Mouse (Mus musculus) adrenal gland, adult 18-20 months (tissue): ENCODE measurements at regions not wholly inside any gene's neighbourhood (a gene's known extent, or its start where the extent isn't known, plus 50 kb on each side); places are given as distances from the start of the nearest gene placed in this dataset.
"Not testable (repeated sequence)": the region's sequence is repeated elsewhere in the genome, so short reads cannot be mapped to it uniquely, and the experiment has no call there.

Experiments
- DNase-seq, 2 experiments: peaks; one replicate each; pipeline ENCODE4 v3.0.0; 2021 to 2022; ENCODE audit warnings: low spot score in 2 of 2

DNA sequence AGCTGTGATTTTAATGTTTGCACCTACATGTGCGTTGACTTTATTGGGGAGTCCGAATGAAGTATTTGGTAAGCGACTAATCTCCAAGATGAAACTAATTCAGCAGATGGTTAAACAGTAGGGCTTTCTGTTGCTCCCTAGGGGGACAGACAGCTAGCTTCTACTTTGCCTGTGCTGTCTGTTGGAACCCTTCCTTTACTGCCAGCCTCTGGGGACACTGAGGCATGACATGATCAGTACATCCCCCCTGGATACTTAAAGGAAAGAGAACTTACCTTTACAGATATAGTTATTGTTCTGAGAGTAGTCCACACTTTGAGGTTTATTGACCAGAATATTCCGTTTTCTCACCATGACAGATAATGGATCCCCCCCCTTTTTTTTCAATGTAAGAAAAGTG is 289.8 kb upstream of the Ift57 start:
- no peak for DNase-seq

DNA sequence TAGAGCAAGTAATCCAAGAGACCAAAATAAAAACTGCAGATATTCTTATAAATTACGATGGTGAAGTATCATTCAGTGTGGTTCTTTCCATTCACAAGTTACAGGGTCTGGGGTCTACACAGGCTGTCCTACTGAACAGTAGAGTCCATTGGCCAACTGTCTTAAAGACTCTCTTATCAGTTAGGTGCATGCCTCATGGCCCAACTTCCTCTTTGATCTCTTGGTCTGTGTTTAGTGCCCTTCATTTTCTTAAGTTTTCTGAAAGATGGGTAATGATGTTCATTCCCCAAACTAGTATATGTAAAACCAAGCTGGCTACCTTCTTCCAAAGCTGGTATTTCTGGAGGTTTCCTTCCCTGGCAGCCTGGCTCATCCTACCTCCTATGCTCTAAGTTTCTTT is 268.7 kb upstream of the Ift57 start:
- no peak for DNase-seq

DNA sequence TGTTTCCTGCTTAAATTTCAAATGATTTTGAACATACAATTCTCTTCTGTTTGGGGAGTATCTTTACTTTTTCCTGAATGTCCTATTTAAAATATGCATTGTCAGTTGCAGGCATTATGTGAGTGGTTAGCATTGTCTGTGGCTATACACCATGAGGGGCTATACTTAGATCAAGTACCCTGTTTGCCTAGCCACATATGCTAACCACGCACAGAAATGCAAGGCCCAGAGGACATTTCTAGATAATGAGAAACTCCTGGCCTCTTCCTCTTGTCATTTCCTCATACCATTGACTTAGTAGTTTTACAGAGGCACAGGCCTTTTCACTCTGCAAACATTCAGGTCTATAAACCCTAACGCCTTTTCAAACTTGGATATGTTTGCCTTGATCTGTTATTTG is 267.1 kb upstream of the Ift57 start:
- DNase-seq, result no peak

DNA sequence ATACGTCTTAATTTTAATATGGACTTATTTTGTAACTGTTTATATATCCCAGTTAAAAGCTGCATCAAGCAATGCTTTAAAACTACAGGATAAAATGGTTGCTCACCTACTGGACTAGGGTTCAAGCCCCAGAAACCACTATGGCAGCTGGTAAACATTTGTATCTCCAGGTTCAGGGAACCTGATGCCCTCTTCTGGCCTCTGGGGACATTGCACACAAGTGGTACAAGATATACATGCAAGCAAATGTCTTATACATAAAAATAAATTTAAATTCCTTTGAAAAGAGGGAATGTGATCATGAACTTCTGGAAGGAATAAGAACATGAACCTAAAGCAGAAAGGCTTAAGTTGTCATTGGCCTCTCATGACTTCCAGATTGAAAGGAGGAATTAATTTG is 257.8 kb upstream of the Ift57 start:
- no peak for DNase-seq

DNA sequence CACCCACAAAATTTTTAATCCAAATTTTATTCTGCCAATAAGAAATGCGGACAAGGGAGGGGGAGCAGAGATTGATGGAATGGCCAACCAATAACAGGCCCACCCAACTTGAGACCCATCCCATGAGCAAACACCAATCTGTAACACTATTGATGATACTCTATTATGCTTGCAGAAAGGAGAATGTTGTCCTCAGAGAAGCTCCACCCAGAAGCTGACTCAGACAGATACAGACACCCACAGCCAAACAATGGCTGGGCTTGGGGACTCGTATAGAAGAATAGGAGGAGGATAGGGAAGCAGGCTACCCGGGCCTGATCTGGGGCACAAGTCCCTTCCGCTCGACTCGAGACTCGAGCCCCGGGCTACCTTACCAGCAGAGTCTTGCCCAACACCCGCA is 251.7 kb upstream of the Ift57 start:
- DNase-seq, result not testable (repeated sequence)

DNA sequence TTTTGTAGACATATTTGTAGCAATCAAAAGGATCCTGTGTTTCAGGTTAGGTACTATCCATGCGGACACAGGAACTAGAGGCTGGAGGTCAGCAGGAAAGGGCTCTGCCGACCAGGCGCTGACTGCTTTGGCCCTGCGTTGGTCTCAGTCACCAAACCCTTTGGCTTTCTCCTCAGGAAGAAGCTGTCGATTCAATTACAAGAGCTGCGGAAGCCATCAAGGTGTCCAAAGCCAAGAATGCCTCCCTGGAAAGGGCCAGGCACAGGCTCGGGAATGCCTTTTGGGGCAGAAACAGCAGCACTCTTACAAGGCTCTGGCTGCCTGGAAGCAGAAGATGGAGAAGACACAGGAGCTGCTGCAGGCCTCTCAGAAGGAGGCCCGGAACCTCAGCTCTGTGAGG is 205.2 kb upstream of the Ift57 start:
- no peak for DNase-seq

DNA sequence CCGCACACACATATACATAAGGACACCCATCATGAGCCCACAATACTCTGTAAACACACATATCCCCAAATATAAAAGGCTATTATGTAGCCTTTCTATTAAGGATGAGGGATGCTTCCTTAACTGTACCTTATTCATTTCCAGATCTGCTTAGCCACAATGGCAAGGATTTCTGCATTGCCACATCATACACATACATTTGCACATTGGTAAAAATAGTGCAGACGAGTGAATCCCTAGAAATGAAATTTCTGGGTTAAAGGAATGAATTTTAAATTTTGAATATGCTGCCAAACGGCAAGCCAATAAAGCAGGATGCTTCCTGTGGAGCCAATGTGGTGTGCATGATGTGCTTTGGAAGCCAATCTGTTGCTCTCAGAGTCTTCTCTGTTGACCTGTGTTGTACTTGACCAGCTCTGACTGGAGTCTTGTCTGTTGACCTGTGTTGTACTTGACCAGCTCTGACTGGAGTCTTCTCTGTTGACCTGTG is 201.5 kb upstream of the Ift57 start:
- no peak for DNase-seq

DNA sequence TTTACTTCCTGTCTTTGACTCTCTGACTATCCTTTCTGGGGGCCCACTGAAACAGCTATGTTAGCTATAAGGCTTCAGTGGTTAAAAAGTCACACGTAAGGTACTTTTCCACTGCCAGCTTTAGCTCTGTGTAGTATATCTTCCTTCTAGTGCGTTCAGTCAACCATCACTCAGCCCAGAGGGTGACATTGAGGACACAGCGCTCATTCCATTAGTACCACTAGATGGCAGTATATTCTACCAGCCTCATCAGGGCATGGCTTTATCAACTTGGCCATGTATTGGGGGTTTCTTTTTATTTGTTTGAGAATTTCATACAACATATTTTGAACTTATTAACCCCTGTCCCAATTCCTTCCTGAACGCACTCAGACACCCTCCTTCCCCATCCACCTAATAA is 198.2 kb upstream of the Ift57 start:
- no peak for DNase-seq

DNA sequence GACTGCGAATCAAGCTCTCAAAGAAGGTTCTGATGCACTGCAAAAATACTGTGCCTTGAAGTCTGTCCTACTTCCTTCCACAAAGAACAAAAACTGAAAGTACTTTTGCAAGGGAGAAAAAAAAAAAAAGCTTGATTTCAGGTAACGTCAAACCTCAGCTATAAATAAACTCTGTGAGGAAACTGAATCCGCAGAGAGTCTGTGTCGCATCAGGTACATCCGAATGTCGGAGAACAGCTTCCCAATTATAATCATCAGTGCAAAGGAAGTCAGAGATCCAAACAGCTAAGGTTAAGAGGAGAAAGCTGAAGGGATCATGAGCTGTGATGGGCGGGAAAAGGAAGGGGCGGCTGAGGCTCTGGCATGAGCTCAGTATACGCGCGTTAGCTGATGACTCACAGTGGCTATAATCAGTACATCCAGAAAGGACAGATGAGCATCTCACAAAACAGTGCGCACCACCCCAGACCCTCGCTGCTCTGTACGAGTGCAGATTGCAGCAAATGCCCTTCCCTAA is 195.1 kb upstream of the Ift57 start:
- DNase-seq, result no peak

DNA sequence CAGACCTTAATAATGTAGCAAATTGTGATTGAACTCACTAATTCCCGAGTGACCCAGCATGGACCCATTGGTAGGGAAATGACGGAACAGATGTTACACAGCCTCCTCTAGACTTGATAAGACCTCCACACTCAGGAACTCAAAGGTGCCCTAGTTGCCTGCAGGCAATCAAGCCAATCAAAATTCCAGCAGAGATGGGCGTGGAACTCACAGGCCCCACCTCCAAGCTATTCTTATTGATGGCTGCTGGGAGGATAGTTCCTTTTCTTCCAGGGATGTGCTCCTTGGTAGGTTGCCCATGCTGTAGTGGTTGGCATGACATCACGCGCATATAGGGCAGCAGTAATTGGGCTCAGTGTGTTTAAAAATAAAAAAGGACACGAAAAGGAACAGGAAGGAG is 194.4 kb upstream of the Ift57 start:
- DNase-seq, result no peak

DNA sequence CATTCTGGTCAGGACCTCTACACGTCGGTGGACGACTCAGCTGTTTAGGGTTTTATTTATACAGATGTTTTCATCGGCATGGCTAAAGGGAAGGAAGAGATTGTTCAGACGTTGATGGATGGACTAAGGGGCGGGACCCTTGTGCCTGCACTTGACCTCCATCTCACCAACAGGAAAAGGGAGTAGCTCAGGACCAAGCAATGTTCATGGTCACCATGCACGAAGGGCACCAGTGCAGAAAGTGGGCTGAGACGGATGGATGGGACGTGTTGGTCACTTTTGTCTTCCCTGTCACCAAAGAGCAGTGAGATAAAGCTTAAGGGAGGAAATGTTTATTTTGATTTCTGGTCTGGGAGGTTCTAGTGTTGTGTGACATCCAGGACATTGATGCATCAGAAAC is 193.8 kb upstream of the Ift57 start:
- no peak for DNase-seq

DNA sequence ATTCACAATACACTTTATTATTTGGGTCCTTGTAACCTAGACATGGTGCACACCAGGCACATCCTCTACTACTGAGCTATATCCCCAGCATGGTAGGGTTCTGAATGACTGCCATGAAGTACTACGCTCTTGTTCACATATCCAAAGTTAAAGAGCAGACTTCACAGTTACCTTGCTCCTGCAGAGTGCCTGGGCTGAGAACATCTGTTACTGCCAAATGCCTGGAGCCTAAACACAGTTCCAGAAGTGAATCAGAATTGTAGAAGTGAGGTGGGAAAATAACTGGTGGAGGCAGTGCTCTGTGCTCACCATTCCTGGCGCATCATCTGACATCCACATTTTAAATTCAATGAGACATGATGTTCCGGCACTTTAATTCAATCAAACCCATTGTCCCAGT is 180.2 kb upstream of the Ift57 start:
- no peak for DNase-seq

DNA sequence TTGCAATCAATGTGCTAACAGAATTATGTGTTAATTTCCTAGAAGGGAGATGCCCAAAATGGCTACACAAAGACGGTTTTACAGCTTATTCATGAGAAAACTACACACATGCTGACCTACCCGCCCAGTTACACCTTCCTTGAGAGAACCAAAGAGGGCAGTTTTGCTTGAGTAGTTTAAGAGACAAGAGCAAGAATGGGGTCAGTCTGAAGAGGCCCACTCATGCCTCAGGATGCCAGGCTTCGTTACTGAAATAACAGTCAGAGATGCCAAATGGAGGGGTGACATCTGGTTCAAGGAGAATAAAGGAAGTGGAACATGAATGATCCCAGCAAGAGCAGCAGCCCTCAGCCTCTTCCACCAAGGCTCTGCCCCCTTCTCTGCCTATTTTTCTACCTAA is 178.6 kb upstream of the Ift57 start:
- DNase-seq, result no peak

DNA sequence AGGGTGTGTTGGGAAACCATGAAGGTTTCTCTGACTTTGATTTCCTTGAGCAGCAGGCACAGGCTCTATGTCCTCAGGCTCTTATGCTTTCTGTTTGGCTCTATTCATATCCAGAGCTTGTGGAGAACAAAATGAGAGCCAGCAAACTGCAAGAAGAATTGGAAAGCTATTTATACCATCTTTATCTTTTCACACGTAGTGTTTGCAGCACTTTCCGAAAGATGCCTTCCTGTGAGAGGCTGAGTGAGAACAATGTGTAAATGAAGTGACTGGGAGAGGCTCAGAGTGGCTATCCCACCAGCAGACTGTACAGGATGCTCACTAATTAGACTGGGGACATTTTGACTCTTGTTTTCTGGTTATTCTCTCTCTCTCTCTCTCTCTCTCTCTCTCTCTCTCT is 177.3 kb upstream of the Ift57 start:
- no peak for DNase-seq

DNA sequence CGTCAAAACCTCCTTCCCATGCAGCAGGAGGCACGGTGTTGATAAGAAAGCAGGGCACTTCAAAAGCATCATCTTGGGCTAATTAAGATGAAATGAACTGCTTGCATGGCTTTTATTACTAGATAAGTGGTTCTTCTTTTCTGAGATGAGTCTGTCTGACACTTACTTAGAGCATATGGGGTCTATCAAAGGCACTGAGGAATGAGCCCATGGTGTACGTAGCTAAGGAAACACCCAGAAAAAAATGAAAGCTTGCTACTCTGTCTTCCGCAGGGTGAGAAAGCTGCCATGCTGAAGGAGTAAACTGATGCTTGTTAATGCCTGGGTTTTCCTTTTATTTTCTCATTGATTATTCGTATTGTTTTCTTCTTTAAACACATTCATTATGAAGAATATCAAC is 176.5 kb upstream of the Ift57 start:
- no peak for DNase-seq

DNA sequence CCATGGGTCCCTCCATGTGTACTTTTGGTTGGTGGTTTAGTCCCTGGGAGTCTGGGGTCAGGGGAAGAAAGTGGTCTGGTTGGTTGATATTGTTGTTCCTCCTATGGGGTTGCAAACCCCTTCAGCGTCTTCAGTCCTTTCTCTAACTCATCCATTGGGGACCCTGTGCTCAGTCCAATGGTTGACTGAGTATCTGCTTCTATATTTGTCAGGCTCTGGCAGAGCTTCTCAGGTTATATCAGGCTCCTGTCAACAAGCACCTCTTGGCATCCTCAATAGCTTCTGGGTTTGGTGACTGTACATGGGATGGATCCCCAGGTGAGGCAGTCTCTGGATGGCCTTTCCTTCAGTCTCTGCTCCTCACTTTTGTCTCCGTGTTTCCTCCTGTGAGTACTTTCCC is 170.4 kb upstream of the Ift57 start:
- DNase-seq, result not testable (repeated sequence)

DNA sequence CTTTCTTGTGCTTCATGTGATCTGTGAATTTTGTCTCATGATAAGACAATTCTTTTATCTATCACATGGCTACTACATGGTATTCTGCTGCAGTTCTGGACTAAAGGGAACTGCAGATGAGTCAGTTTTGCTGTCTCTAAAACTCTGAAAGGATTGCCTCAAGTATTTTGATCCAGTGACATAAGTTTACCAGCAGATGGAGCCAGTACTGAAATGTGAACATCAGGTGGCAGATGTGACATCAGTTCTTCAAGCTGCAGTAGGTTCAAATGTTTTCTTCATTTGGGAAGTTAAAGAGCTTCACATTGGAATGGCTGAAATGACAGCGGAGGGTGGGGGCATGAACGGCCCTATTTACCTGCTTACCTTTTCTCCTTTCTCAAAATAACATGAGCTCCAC is 170.0 kb upstream of the Ift57 start:
- no peak for DNase-seq

DNA sequence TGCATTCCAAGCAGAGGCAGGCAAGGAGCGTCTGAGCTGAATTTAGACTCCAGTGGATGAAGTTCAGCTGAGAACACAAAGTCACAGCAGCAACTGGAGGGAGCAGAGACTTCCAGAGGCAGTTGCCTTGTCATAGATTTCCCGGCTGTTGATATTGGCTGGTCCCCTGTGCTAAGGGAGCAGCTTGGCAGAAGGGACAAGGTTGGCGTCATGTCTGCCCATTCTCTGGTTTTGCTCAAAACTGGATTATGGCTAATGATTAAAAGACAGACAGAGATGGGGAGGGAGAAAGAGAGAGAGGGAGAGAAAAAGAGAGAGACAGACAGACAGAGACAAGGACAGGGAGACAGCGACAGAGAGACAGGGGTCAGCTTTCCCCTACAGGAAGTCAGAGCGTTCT is 169.0 kb upstream of the Ift57 start:
- DNase-seq, result no peak

DNA sequence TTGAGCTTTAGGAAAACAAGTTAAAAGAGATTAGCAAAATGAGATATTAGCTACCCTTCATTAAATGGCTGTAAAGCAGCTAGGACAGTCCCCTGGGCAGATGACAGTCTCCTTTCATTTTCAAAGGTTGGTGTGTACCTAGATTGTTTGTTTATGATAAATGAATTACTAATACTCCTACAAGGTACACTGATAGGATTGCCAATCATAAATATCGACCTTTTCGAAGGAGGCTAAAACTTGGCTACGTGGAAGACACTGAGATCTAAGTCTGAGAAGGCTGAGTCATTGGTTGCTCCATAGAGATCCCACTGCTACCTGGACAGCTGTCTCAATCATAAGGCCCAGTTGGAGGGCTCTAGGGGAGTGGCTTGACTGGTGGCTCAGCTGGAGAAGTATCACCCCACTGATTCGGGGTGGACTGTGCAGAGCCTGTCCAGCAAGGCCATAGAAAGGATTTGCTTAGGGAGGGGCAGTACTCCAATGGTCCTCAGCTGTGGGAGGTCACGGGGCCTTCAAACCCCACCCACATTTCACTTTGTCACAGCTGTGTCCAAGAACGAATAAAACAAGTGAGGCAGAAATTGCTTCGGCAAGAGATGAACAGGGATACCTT is 166.9 kb upstream of the Ift57 start:
- no peak for DNase-seq

DNA sequence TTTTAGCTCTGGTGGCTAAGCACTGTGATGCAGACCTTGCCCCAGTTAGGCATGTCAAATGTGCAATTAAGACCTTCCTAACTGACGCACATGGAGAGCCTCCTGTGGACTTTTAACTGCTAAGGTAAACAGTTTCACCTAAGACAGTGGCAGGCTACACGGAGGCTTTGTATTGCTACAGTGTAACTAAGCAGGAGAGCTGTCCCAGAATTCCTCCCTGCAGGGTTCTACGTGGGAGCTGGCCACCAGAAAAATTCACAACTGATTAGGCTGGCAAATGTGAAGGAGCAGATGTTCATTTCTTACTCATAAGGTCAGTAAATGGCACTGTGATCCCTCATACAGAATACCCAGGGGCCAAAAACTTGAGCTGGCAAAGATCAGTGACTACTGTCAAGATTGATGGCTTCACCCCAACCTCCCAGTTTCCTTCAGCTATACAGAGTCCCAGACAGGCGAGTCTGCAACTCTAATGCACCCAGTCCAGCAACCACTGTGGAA is 165.5 kb upstream of the Ift57 start:
- no peak for DNase-seq

DNA sequence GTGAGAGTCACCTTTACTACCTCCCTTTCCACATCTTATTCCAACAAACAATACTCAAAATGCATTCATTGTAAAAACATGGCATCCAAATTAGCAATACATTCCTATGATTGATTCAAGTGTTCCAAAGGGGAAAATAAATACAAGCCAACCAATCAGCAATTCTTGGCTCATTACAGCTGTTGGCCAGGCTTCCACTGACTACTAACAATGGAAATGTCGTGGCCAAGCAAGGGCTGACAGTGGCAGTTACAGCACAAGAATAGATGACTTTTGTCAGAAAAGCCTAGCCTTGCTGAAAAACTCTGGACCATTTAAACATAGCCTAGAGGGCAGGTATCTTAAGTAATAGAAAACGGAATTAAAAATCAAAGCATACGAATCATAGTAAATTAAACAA is 148.8 kb upstream of the Ift57 start:
- DNase-seq, result no peak

DNA sequence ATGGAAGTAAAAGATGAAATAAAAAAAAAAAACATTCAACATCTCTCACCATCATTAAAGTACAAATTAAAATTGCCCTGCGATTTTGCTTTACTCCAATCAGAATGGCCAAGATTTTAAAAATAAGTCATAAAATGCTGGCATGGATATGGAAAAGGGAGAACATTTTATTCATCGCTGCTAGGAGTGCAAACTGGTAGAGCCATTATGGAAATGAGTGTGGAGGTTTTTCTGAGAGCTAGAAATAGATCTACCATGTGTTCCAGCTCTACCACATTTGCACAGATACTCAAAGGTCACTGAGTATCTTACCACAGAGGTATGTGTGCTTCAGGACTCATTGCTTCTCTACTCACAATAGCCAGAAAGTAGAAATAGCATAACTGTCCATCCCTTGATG is 129.0 kb upstream of the Ift57 start:
- no peak for DNase-seq

DNA sequence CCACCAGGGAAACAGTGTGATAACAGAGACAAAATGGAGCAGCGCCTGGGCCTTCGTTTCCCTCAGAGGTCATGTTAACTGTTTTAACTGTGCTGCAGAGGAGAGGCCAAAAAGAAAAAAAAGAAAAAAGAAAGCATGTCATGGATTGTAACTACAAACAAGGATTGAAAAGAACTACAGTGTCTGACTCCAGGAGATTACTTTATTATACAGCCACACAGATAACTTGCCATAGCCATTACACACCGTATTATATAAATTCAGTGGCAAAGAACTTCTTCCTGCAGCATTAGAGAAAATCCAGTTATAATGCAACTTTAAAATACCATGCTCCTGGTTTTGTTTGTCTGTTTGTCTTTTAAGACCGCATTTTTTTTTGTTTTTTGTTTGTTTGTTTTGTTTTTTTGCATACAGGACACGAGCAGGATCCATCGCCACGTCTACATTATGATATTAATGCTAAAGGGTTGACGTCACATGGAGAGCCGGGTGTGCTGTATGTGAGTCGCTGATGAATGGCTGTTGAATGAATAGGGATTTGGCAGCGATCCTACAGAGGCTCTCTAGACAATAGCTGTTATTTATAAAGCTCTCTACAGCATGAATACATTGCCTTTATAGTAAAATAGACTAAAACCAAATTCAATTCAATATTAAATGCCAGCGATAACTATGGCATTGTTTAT is 126.4 kb upstream of the Ift57 start:
- DNase-seq, result no peak
